Mouse (Mus musculus) E14TG2a.4 (cell line): ENCODE results near the gene Ccr7.

Source experiments
- CTCF ChIP-seq: conservative IDR thresholded peaks from 2 replicates; pipeline ENCODE4 v1.5.1; 2014; ENCODE audit warnings: low read length
- NANOG ChIP-seq: IDR thresholded peaks from 2 replicates; pipeline ENCODE4 v1.6.1; 2014; ENCODE audit warnings: borderline replicate concordance, low read length, mixed read lengths
- POU5F1 ChIP-seq: IDR thresholded peaks from 2 replicates; pipeline ENCODE4 v1.6.1; 2014; ENCODE audit warnings: low read length, borderline replicate concordance

- TF ChIP-seq CTCF (no peak), NANOG (no peak), POU5F1 (no peak)
These were observed 7.6 kb downstream of the Ccr7 start for GRCm38 (mm10) chr11:99147041-99147919.
